Mouse (Mus musculus): ENCODE measurements at regions not wholly inside any gene's neighbourhood (a gene's known extent, or its start where the extent isn't known, plus 50 kb on each side); places are given as distances from the start of the nearest gene placed in this dataset.

- no peaks in the 10 kb centered on the region for H3K36me3 ChIP-seq
- no peak for ATAC-seq (ENCODE audit: insufficient number of reproducible peaks, low FRiP score)
- H3K9me3 ChIP-seq (replicated peaks) = no peaks in the 10 kb centered on the region
- H3K27me3 ChIP-seq (replicated peaks) = no peaks in the 10 kb centered on the region
- 69% methylated on average over 8 of the region's 8 CpGs for WGBS
- no peak overlapping the region for H3K4me3 ChIP-seq
- no peaks in the 10 kb centered on the region for H3K4me1 ChIP-seq (replicated peaks)
- H3K9ac ChIP-seq = no peak overlapping the region
- no peak overlapping the region for H3K4me2 ChIP-seq
- H3K27ac ChIP-seq (ENCODE audit: poor library complexity, severe bottlenecking) = no peak overlapping the region
These were observed 96.2 kb upstream of the Nr4a3 start for GRCm38 (mm10) chr4:47948789-47949188.

GRCm38 (mm10) chr4:47954576-47955305, 90.2 kb upstream of the Nr4a3 start:
- H3K9me3 ChIP-seq (replicated peaks) = no peaks in the 10 kb centered on the region
- WGBS = 53% methylated on average over 15 of the region's 15 CpGs
- no peak for ATAC-seq (ENCODE audit: insufficient number of reproducible peaks, low FRiP score)
- no peak overlapping the region for H3K27ac ChIP-seq (ENCODE audit: poor library complexity, severe bottlenecking)
- H3K4me1 ChIP-seq (replicated peaks) = no peaks in the 10 kb centered on the region
- no peak overlapping the region for H3K9ac ChIP-seq
- no peaks in the 10 kb centered on the region for H3K27me3 ChIP-seq (replicated peaks)
- no peaks in the 10 kb centered on the region for H3K36me3 ChIP-seq
- no peak overlapping the region for H3K4me3 ChIP-seq
- no peak overlapping the region for H3K4me2 ChIP-seq

- H3K4me2 ChIP-seq = no peak overlapping the region
- H3K27ac ChIP-seq (ENCODE audit: poor library complexity, severe bottlenecking) = no peak overlapping the region
- no peaks in the 10 kb centered on the region for H3K36me3 ChIP-seq
- no peaks in the 10 kb centered on the region for H3K27me3 ChIP-seq (replicated peaks)
- H3K9me3 ChIP-seq (replicated peaks) = no peaks in the 10 kb centered on the region
- no peak overlapping the region for H3K9ac ChIP-seq
- WGBS = 68% methylated on average over 4 of the region's 4 CpGs
- no peaks in the 10 kb centered on the region for H3K4me1 ChIP-seq (replicated peaks)
- no peak overlapping the region for H3K4me3 ChIP-seq
- no peak for ATAC-seq (ENCODE audit: insufficient number of reproducible peaks, low FRiP score)
These were observed 80.3 kb upstream of the Nr4a3 start for GRCm38 (mm10) chr4:47964630-47965029.

- H3K27ac ChIP-seq (ENCODE audit: poor library complexity, severe bottlenecking) = no peak overlapping the region
- H3K27me3 ChIP-seq (replicated peaks) = no peaks in the 10 kb centered on the region
- no peaks in the 10 kb centered on the region for H3K4me1 ChIP-seq (replicated peaks)
- no peak overlapping the region for H3K4me3 ChIP-seq
- H3K4me2 ChIP-seq = no peak overlapping the region
- no peak for ATAC-seq (ENCODE audit: insufficient number of reproducible peaks, low FRiP score)
- H3K9me3 ChIP-seq (replicated peaks) = no peaks in the 10 kb centered on the region
- no peak overlapping the region for H3K9ac ChIP-seq
- 82% methylated on average over 4 of the region's 4 CpGs for WGBS
- H3K36me3 ChIP-seq = no peaks in the 10 kb centered on the region
These were observed 73.1 kb upstream of the Nr4a3 start for GRCm38 (mm10) chr4:47971861-47972260.

GRCm38 (mm10) chr4:47979579-47980313, 65.2 kb upstream of the Nr4a3 start:
- no peaks in the 10 kb centered on the region for H3K27me3 ChIP-seq (replicated peaks)
- no peaks in the 10 kb centered on the region; the same call in 1 of the 2 replicates for H3K9me3 ChIP-seq (replicated peaks)
- no peaks in the 10 kb centered on the region for H3K36me3 ChIP-seq
- H3K4me2 ChIP-seq = no peak overlapping the region
- ATAC-seq (ENCODE audit: insufficient number of reproducible peaks, low FRiP score) = peak; percentile 63; the same call in 1 of the 2 replicates
- H3K9ac ChIP-seq = no peak overlapping the region
- peaks cover 6% of the 10 kb centered on the region; the same call in 1 of the 2 replicates for H3K4me1 ChIP-seq (replicated peaks)
- WGBS = 52% methylated on average over 13 of the region's 13 CpGs
- no peak overlapping the region for H3K27ac ChIP-seq (ENCODE audit: poor library complexity, severe bottlenecking)
- H3K4me3 ChIP-seq = no peak overlapping the region
